Mouse (Mus musculus): ENCODE measurements at regions not wholly inside any gene's neighbourhood (a gene's known extent, or its start where the extent isn't known, plus 50 kb on each side); places are given as distances from the start of the nearest gene placed in this dataset.

DNA sequence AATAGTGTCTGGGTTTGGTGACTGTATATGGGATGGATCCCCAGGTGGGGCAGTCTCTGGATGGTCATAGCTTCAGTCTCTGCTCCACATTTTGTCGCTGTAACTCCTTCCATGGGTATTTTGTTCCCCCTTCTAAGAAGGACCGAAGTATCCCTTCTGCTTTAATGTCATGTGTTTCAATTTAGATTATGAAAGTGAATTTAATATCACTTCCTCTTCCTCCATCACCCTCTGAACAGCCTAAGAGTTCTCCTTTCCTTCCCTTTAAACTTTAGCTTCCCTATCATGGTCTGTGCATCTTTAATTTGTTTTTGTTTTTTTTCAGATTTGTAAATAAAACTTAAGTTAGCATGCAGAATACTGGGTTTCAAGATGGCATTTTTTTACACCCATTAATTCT is 211.0 kb upstream of the Phyhipl start:
- no peak overlapping the region for H3K4me2 ChIP-seq (ENCODE audit: low read depth, low read length)
- WGBS, result 94% methylated on average over 2 of the region's 2 CpGs

DNA sequence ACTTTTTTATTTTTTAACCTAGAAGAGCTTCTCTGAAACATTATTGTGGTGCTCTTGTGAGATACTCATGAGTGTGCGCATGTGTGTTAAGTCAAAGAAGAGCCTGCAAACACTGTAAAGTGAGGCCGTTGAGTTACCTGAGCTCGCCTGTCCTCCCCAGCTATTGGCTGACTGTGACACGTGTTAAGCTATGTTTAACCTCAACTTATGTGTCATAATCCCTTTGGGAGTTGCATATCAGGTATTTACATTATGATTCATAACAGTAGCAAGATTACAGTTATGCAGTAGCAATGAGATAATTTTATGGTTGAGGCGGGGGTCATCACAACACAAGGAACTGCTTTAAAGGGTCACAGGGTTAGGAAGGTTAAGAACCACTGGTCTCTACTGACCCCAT is 208.9 kb upstream of the Phyhipl start:
- Histone ChIP-seq H3K27ac (replicated peaks; ENCODE audit: low read depth, low read length) (no peak overlapping the region), H3K27me3 (ENCODE audit: control insufficient read depth, insufficient read depth, low read length) (no peaks in the 10 kb centered on the region), H3K4me1 (ENCODE audit: control insufficient read depth, insufficient read depth, low read length) (no peaks in the 10 kb centered on the region), H3K9ac (replicated peaks; ENCODE audit: low read length) (no peak overlapping the region), H3K9me3 (replicated peaks; ENCODE audit: control insufficient read depth, low read length) (no peaks in the 10 kb centered on the region), H3K4me2 (ENCODE audit: low read depth, low read length) (no peak overlapping the region), H3K36me3 (replicated peaks; ENCODE audit: control insufficient read depth, insufficient read depth, low read depth, low read length) (no peaks in the 10 kb centered on the region), H3K4me3 (ENCODE audit: low read depth, low read length) (no peak overlapping the region)
- 89% methylated on average over 5 of the region's 5 CpGs for WGBS
- DNase-seq (ENCODE audit: low spot score) (no peak), ATAC-seq (replicated peaks; ENCODE audit: insufficient number of reproducible peaks, low FRiP score, low TSS enrichment, low read depth) (no peak)

More for the DNA sequence above, 211.0 kb upstream of the Phyhipl start:
- H3K9me3 ChIP-seq (replicated peaks; ENCODE audit: control insufficient read depth, low read length), result no peaks in the 10 kb centered on the region
- no peaks in the 10 kb centered on the region for H3K4me1 ChIP-seq (ENCODE audit: control insufficient read depth, insufficient read depth, low read length)
- DNase-seq (ENCODE audit: low spot score) (no peak), ATAC-seq (replicated peaks; ENCODE audit: insufficient number of reproducible peaks, low FRiP score, low TSS enrichment, low read depth) (no peak)
- H3K27ac ChIP-seq (replicated peaks; ENCODE audit: low read depth, low read length), result no peak overlapping the region
- H3K27me3 ChIP-seq (ENCODE audit: control insufficient read depth, insufficient read depth, low read length), result no peaks in the 10 kb centered on the region
- H3K9ac ChIP-seq (replicated peaks; ENCODE audit: low read length), result no peak overlapping the region
- no peak overlapping the region for H3K4me3 ChIP-seq (ENCODE audit: low read depth, low read length)
- H3K36me3 ChIP-seq (replicated peaks; ENCODE audit: control insufficient read depth, insufficient read depth, low read depth, low read length), result no peaks in the 10 kb centered on the region

- no peak overlapping the region for H3K4me3 ChIP-seq (ENCODE audit: low read depth, low read length)
- ATAC-seq (replicated peaks; ENCODE audit: insufficient number of reproducible peaks, low FRiP score, low TSS enrichment, low read depth), result no peak
Observed at GRCm38 (mm10) chr10:70862022-70862335, 206.2 kb upstream of the Phyhipl start.

DNA sequence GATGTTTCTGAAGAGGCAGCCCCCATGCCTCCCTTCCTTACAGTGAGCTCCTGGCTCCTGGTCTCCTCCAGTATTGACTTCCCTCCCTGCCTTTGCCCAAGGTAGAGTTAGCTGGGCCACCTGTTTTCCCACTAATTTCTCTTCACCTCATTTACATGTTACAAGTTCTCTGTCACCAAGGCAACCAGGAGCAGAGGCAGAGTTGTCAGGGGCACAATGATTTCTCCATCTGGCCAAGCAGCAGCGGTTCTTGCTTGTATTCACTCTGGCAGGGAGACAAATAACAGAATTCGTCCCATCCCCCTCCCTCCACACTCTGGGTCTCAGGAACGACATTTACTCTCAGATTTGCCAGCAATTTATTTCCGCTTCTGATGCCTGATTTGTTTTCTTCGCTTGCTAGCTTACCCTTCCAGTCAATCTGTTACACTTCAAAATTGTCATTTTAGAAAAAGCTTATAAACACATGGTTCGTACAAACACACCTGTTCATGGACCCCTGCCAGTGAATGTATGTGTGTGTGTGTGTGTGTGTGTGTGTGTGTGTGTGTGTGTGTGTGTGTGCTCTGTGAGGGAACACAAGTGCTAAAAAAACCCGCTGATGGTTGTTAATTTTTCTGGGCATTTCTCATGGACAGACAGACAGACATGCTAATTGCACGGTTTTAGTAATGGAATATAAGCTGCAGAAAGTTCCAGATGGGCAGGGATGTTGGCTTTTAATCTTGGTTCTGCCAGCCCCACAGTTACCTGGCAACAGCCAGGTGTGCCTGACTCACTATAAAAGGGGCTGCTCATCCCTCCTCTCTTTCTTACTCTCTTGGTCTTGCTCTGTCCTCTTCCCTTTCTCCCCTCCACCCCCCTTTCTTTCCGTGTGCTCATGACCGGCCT is 205.6 kb upstream of the Phyhipl start:
- Histone ChIP-seq H3K27ac (replicated peaks; ENCODE audit: low read depth, low read length) (no peak overlapping the region), H3K9me3 (replicated peaks; ENCODE audit: control insufficient read depth, low read length) (no peaks in the 10 kb centered on the region), H3K4me3 (ENCODE audit: low read depth, low read length) (no peak overlapping the region), H3K27me3 (ENCODE audit: control insufficient read depth, insufficient read depth, low read length) (no peaks in the 10 kb centered on the region), H3K9ac (replicated peaks; ENCODE audit: low read length) (no peak overlapping the region), H3K4me1 (ENCODE audit: control insufficient read depth, insufficient read depth, low read length) (no peaks in the 10 kb centered on the region), H3K36me3 (replicated peaks; ENCODE audit: control insufficient read depth, insufficient read depth, low read depth, low read length) (no peaks in the 10 kb centered on the region), H3K4me2 (ENCODE audit: low read depth, low read length) (no peak overlapping the region)
- no peak for ATAC-seq (replicated peaks; ENCODE audit: insufficient number of reproducible peaks, low FRiP score, low TSS enrichment, low read depth)
- no peak for DNase-seq (ENCODE audit: low spot score)
- 50% methylated on average over 10 of the region's 10 CpGs for WGBS

More at GRCm38 (mm10) chr10:70862022-70862335, 206.2 kb upstream of the Phyhipl start:
- Histone ChIP-seq H3K4me1 (ENCODE audit: control insufficient read depth, insufficient read depth, low read length) (no peaks in the 10 kb centered on the region), H3K27me3 (ENCODE audit: control insufficient read depth, insufficient read depth, low read length) (no peaks in the 10 kb centered on the region), H3K36me3 (replicated peaks; ENCODE audit: control insufficient read depth, insufficient read depth, low read depth, low read length) (no peaks in the 10 kb centered on the region), H3K9me3 (replicated peaks; ENCODE audit: control insufficient read depth, low read length) (no peaks in the 10 kb centered on the region), H3K4me2 (ENCODE audit: low read depth, low read length) (no peak overlapping the region), H3K9ac (replicated peaks; ENCODE audit: low read length) (no peak overlapping the region), H3K27ac (replicated peaks; ENCODE audit: low read depth, low read length) (no peak overlapping the region)
- WGBS, result 47% methylated on average over 3 of the region's 4 CpGs
- DNase-seq (ENCODE audit: low spot score), result no peak

GRCm38 (mm10) chr10:70857155-70857820 is 201.5 kb upstream of the Phyhipl start:
- no peaks in the 10 kb centered on the region for H3K36me3 ChIP-seq (replicated peaks; ENCODE audit: control insufficient read depth, insufficient read depth, low read depth, low read length)
- H3K27ac ChIP-seq (replicated peaks; ENCODE audit: low read depth, low read length), result no peak overlapping the region
- WGBS, result 77% methylated on average over 14 of the region's 14 CpGs
- DNase-seq (ENCODE audit: low spot score) (no peak), ATAC-seq (replicated peaks; ENCODE audit: insufficient number of reproducible peaks, low FRiP score, low TSS enrichment, low read depth) (no peak)
- H3K9me3 ChIP-seq (replicated peaks; ENCODE audit: control insufficient read depth, low read length), result no peaks in the 10 kb centered on the region
- H3K4me3 ChIP-seq (ENCODE audit: low read depth, low read length), result no peak overlapping the region
- H3K4me2 ChIP-seq (ENCODE audit: low read depth, low read length), result no peak overlapping the region
- H3K27me3 ChIP-seq (ENCODE audit: control insufficient read depth, insufficient read depth, low read length), result no peaks in the 10 kb centered on the region
- no peak overlapping the region for H3K9ac ChIP-seq (replicated peaks; ENCODE audit: low read length)
- no peaks in the 10 kb centered on the region for H3K4me1 ChIP-seq (ENCODE audit: control insufficient read depth, insufficient read depth, low read length)

GRCm38 (mm10) chr10:70855948-70856347 is 200.2 kb upstream of the Phyhipl start:
- H3K27ac ChIP-seq (replicated peaks; ENCODE audit: low read depth, low read length), result no peak overlapping the region
- no peak overlapping the region for H3K4me2 ChIP-seq (ENCODE audit: low read depth, low read length)
- no peaks in the 10 kb centered on the region for H3K4me1 ChIP-seq (ENCODE audit: control insufficient read depth, insufficient read depth, low read length)
- no peak overlapping the region for H3K4me3 ChIP-seq (ENCODE audit: low read depth, low read length)
- no peaks in the 10 kb centered on the region for H3K36me3 ChIP-seq (replicated peaks; ENCODE audit: control insufficient read depth, insufficient read depth, low read depth, low read length)
- DNase-seq (ENCODE audit: low spot score) (no peak), ATAC-seq (replicated peaks; ENCODE audit: insufficient number of reproducible peaks, low FRiP score, low TSS enrichment, low read depth) (no peak)
- WGBS, result 87% methylated on average over 8 of the region's 8 CpGs
- H3K9ac ChIP-seq (replicated peaks; ENCODE audit: low read length), result no peak overlapping the region
- H3K27me3 ChIP-seq (ENCODE audit: control insufficient read depth, insufficient read depth, low read length), result no peaks in the 10 kb centered on the region
- H3K9me3 ChIP-seq (replicated peaks; ENCODE audit: control insufficient read depth, low read length), result no peaks in the 10 kb centered on the region

- Histone ChIP-seq H3K9ac (replicated peaks; ENCODE audit: low read length) (no peak overlapping the region), H3K27ac (replicated peaks; ENCODE audit: low read depth, low read length) (no peak overlapping the region), H3K4me1 (ENCODE audit: control insufficient read depth, insufficient read depth, low read length) (no peaks in the 10 kb centered on the region), H3K27me3 (ENCODE audit: control insufficient read depth, insufficient read depth, low read length) (no peaks in the 10 kb centered on the region), H3K4me2 (ENCODE audit: low read depth, low read length) (no peak overlapping the region), H3K36me3 (replicated peaks; ENCODE audit: control insufficient read depth, insufficient read depth, low read depth, low read length) (no peaks in the 10 kb centered on the region), H3K9me3 (replicated peaks; ENCODE audit: control insufficient read depth, low read length) (no peaks in the 10 kb centered on the region), H3K4me3 (ENCODE audit: low read depth, low read length) (no peak overlapping the region)
- WGBS, result 87% methylated on average over 4 of the region's 4 CpGs
- DNase-seq (ENCODE audit: low spot score) (no peak), ATAC-seq (replicated peaks; ENCODE audit: insufficient number of reproducible peaks, low FRiP score, low TSS enrichment, low read depth) (no peak)
Observed at GRCm38 (mm10) chr10:70853614-70854013, 197.8 kb upstream of the Phyhipl start.

- no peak overlapping the region for H3K4me3 ChIP-seq (ENCODE audit: low read depth, low read length)
- no peaks in the 10 kb centered on the region for H3K9me3 ChIP-seq (replicated peaks; ENCODE audit: control insufficient read depth, low read length)
- no peaks in the 10 kb centered on the region for H3K4me1 ChIP-seq (ENCODE audit: control insufficient read depth, insufficient read depth, low read length)
- no peak overlapping the region for H3K27ac ChIP-seq (replicated peaks; ENCODE audit: low read depth, low read length)
- H3K9ac ChIP-seq (replicated peaks; ENCODE audit: low read length), result no peak overlapping the region
- DNase-seq (ENCODE audit: low spot score) (no peak), ATAC-seq (replicated peaks; ENCODE audit: insufficient number of reproducible peaks, low FRiP score, low TSS enrichment, low read depth) (no peak)
- H3K27me3 ChIP-seq (ENCODE audit: control insufficient read depth, insufficient read depth, low read length), result no peaks in the 10 kb centered on the region
- WGBS, result 84% methylated on average over 5 of the region's 5 CpGs
- no peak overlapping the region for H3K4me2 ChIP-seq (ENCODE audit: low read depth, low read length)
- no peaks in the 10 kb centered on the region for H3K36me3 ChIP-seq (replicated peaks; ENCODE audit: control insufficient read depth, insufficient read depth, low read depth, low read length)
Observed at GRCm38 (mm10) chr10:70848141-70848540, 192.4 kb upstream of the Phyhipl start.

All from embryonic facial prominence, embryonic 11.5 days (tissue).